Mouse (Mus musculus) myocyte (in vitro differentiated cells): Measurements from ENCODE around the gene Serhl. TPM values are rescaled to one million over a fixed set of nuclear protein-coding genes. Genes with fewer than 3 reads are reported as not detected.

Experiments
- H3K27me3 ChIP-seq: one replicate; pipeline ENCODE4 v1.6.1; 2011; ENCODE audit not compliant: control insufficient read depth, insufficient read depth, insufficient read length
- H3K36me3 ChIP-seq: one replicate; pipeline ENCODE4 v1.6.1; 2011; ENCODE audit not compliant: control insufficient read depth, insufficient read depth
- H3K4me2 ChIP-seq: one replicate; pipeline ENCODE4 v1.6.1; 2011; ENCODE audit warnings: low read depth, control low read depth
- H3K4me3 ChIP-seq: one replicate; pipeline ENCODE4 v1.5.1; 2011; ENCODE audit warnings: mild to moderate bottlenecking, control low read depth, moderate library complexity
- H3K79me2 ChIP-seq: one replicate; pipeline ENCODE4 v1.6.1; 2011; ENCODE audit not compliant: control insufficient read depth, insufficient read depth
- H3ac ChIP-seq: one replicate; pipeline ENCODE4 v1.6.1; 2011; ENCODE audit not compliant: control insufficient read depth, insufficient read length
- CEBPB ChIP-seq: IDR thresholded peaks from 2 replicates; pipeline ENCODE4 v1.6.1; 2011; ENCODE audit warnings: mild to moderate bottlenecking, moderate library complexity; ENCODE audit not compliant: poor library complexity, insufficient read depth, severe bottlenecking
- E2F4 ChIP-seq: IDR thresholded peaks from one replicate; pipeline ENCODE4 v1.6.1; 2011; ENCODE audit warnings: mild to moderate bottlenecking, control low read depth, moderate library complexity; ENCODE audit not compliant: insufficient read depth
- MAX ChIP-seq: IDR thresholded peaks from one replicate; pipeline ENCODE4 v1.6.1; 2011; ENCODE audit warnings: low read depth, mild to moderate bottlenecking, control low read depth
- MYOD1 ChIP-seq, 3 experiments: IDR thresholded peaks; one replicate each; pipeline ENCODE4 v1.6.1; 2011; ENCODE audit warnings: control low read depth in 2 of 3, low read depth in 2 of 3, mild to moderate bottlenecking in 2 of 3, moderate library complexity in 1 of 3; ENCODE audit not compliant: insufficient read length in 2 of 3, control insufficient read depth in 1 of 3
- MYOG ChIP-seq, 3 experiments: IDR thresholded peaks; one replicate each; pipeline ENCODE4 v1.6.1; 2011; ENCODE audit warnings: control low read depth in 2 of 3, low read depth in 2 of 3, mild to moderate bottlenecking in 2 of 3; ENCODE audit not compliant: insufficient read length in 2 of 3, control insufficient read depth in 1 of 3, insufficient read depth in 1 of 3
- POLR2A ChIP-seq: IDR thresholded peaks from one replicate; pipeline ENCODE4 v1.6.1; 2011; ENCODE audit warnings: low read depth, mild to moderate bottlenecking, control low read depth, moderate library complexity; ENCODE audit not compliant: insufficient read length
- POLR2AphosphoS2 ChIP-seq: IDR thresholded peaks from one replicate; pipeline ENCODE4 v1.6.1; 2011; ENCODE audit warnings: low read depth, control low read depth; ENCODE audit not compliant: insufficient read length
- REST ChIP-seq: IDR thresholded peaks from one replicate; pipeline ENCODE4 v1.6.1; 2011; ENCODE audit warnings: mild to moderate bottlenecking, control low read depth, moderate library complexity; ENCODE audit not compliant: insufficient read depth, insufficient read length
- SRF ChIP-seq: IDR thresholded peaks from one replicate; pipeline ENCODE4 v1.6.1; 2011; ENCODE audit warnings: low read depth; ENCODE audit not compliant: control insufficient read depth, insufficient read length
- TCF12 ChIP-seq: IDR thresholded peaks from one replicate; pipeline ENCODE4 v1.6.1; 2011; ENCODE audit warnings: mild to moderate bottlenecking, control low read depth; ENCODE audit not compliant: poor library complexity, insufficient read depth, severe bottlenecking
- TCF3 ChIP-seq: IDR thresholded peaks from one replicate; pipeline ENCODE4 v1.6.1; 2011; ENCODE audit warnings: low read depth, control low read depth; ENCODE audit not compliant: insufficient read length
- USF1 ChIP-seq: IDR thresholded peaks from one replicate; pipeline ENCODE4 v1.6.1; 2011; ENCODE audit warnings: low read depth, mild to moderate bottlenecking, control low read depth, moderate library complexity
- polyA plus RNA-seq: library from polyadenylated mRNA; unstranded; fragments of >200 nt; fragmentation: generic; extraction: Trizol; gene quantifications from one replicate; pipeline ENCODE4 v1.2.1, GENCODE M21; 2012; ENCODE audit warnings: missing spikeins

The Serhl gene
- polyA plus RNA-seq, 1 experiment = 33.7 TPM

DNA sequence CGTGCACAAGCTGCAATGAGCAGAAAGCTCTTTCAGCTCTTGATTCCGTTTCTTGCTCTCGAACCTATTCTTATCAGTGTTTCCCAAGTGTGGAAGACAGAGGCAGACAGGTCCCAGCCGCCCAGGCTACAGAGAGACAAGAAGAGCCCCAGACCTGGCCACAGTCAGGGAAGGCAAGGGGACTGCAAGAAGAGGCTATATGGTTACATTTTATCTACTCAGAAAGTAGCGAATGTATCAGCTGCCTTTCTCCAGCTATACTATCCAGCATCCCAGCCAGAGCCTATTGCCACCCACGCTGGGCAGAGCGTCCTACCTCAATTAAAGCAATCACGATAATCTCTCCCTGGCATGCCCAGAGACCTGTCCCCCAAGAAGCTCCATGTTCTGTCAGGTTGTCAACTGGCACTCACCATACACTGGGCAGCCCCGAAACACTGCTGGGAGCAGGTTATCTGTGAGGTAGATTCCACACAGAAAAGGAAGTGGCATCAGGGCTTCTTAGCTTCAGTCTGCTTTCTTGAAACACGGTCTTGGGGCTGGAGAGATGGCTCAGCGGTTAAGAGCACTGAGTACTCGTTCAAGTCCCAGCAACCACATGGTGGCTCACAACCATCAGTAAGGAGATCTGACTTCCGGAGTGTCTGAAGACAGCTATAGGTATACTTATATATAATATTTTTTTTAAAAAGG, 2.5 kb upstream of the Serhl start:
- H3K36me3 ChIP-seq = no peaks in the 10 kb centered on the region
- peaks cover 34% of the 10 kb centered on the region for H3K27me3 ChIP-seq
- H3K4me2 ChIP-seq = no peak overlapping the region
- H3ac ChIP-seq = no peak overlapping the region
- no peaks in the 10 kb centered on the region for H3K79me2 ChIP-seq
- H3K4me3 ChIP-seq = no peak overlapping the region
- TF ChIP-seq MYOD1 (IDR thresholded peaks at IDR 0.05; ENCODE audit: control insufficient read depth in 1 of 3, insufficient read length in 2 of 3, low read depth in 2 of 3) = no peak
- no peak for TF ChIP-seq CEBPB
- no peak for TF ChIP-seq MYOG (IDR thresholded peaks at IDR 0.05; ENCODE audit: control insufficient read depth in 1 of 3, insufficient read depth in 1 of 3, insufficient read length in 2 of 3, low read depth in 2 of 3)
- TF ChIP-seq REST = no peak
- no peak for TF ChIP-seq TCF12
- no peak for TF ChIP-seq MAX
- no peak for TF ChIP-seq TCF3
- no peak for TF ChIP-seq POLR2AphosphoS2
- TF ChIP-seq POLR2A = no peak
- no peak for TF ChIP-seq SRF
- TF ChIP-seq E2F4 = no peak
- TF ChIP-seq USF1 = no peak

DNA sequence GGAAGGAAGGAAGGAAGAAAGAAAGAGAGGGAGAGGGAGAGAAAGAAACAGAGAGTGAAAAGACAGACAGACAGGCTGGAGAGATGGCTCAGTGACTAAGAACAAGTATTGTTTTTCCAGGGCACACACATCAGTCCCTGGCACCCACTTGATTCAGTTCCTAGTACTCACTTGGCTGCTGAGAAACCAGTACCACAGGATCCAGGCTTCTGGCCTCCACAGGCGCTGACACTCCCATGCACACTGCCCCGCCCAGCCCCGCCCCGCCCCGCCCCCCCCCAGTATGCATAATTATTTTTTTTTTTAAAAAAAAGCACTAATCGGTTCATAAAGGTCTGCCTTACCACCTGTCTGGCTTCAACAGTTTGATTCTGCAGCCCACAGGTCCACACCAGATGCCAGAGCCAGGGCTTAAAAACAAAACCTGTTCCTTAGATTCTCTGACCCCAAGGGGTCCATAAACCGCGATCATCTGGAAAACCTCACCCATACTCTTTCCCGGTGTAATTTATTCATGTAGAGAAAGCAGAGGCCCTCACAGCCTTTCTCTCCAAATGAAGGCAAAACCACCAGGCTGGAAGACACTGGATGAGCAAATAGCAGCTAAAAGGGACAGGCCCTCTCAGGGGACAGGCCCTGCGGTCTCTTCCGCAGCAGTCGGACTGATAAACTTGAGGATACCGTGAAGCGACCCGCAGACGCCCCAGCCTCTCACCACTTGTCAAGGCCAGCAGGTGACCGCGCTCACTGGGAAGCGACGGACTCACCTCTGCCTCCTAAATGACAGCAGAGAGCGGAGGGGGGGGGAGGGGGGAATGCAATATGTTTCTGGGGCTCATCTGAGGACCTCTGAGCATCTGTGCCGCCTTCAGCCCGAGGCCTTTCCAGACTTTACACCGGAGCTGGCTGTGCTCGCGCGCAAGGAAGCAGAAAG, 544 bp upstream of the Serhl start:
- Histone ChIP-seq H3K36me3 (no peaks in the 10 kb centered on the region), H3K27me3 (peaks cover 21% of the 10 kb centered on the region), H3ac (no peak overlapping the region), H3K4me2 (no peak overlapping the region), H3K79me2 (no peaks in the 10 kb centered on the region), H3K4me3 (no peak overlapping the region)
- no peak for TF ChIP-seq POLR2AphosphoS2
- no peak for TF ChIP-seq CEBPB
- no peak for TF ChIP-seq TCF3
- TF ChIP-seq E2F4 = no peak
- no peak for TF ChIP-seq MYOG (IDR thresholded peaks at IDR 0.05; ENCODE audit: control insufficient read depth in 1 of 3, insufficient read depth in 1 of 3, insufficient read length in 2 of 3, low read depth in 2 of 3)
- no peak for TF ChIP-seq TCF12
- TF ChIP-seq REST = no peak
- TF ChIP-seq MYOD1 (IDR thresholded peaks at IDR 0.05; ENCODE audit: control insufficient read depth in 1 of 3, insufficient read length in 2 of 3, low read depth in 2 of 3) = no peak
- TF ChIP-seq USF1 = no peak
- no peak for TF ChIP-seq POLR2A
- TF ChIP-seq SRF = no peak
- TF ChIP-seq MAX = no peak

DNA sequence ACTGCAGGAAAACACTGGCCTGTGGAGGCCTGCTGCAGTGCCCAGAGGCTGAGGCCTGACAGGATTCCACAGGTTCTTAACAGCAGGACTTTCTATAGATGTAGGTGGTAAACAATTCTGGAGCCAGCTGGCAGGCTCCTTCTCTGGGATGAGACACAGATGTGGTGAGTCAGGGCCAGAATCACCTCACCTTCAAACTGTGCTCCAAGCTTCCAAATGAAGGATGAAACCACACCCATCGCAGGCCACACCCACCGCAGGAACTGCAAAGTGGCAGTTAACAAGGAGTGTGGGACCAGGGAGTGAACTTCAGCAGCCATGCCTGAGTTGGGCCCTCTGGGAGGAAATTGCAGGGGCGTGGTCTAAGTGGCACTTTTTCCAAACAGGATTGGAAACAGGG, 1.6 kb downstream of the Serhl start:
- no peak overlapping the region for H3K4me3 ChIP-seq
- H3K27me3 ChIP-seq = peaks cover 14% of the 10 kb centered on the region
- H3K36me3 ChIP-seq = no peaks in the 10 kb centered on the region
- H3K4me2 ChIP-seq = no peak overlapping the region
- no peak overlapping the region for H3ac ChIP-seq
- no peaks in the 10 kb centered on the region for H3K79me2 ChIP-seq
- TF ChIP-seq TCF3 = no peak
- TF ChIP-seq POLR2AphosphoS2 = no peak

DNA sequence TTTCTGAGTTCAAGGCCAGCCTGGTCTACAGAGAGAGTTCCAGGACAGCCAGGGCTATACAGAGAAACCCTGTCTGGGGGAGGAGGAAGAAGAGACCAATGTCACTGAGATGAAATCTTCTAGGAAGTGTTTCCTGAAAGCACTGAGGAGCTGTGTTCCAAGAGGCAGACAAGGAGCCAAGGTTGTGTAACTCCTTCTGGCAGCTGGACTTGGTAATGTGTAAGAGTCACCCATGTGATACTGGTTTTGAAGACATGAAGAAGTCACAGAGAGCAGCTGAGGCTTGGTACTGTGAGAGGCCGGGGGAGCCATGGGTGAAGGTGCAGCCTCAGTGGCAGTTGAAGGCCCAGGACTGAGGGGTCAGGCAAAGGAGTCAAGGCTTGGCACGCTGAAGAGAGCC, 4.4 kb downstream of the Serhl start:
- Histone ChIP-seq H3K27me3 (peaks cover 14% of the 10 kb centered on the region), H3K4me3 (no peak overlapping the region), H3K36me3 (no peaks in the 10 kb centered on the region), H3K79me2 (no peaks in the 10 kb centered on the region), H3K4me2 (no peak overlapping the region), H3ac (no peak overlapping the region)
- no peak for TF ChIP-seq MYOG (IDR thresholded peaks at IDR 0.05; ENCODE audit: control insufficient read depth in 1 of 3, insufficient read depth in 1 of 3, insufficient read length in 2 of 3, low read depth in 2 of 3)
- no peak for TF ChIP-seq USF1
- no peak for TF ChIP-seq SRF
- no peak for TF ChIP-seq REST
- no peak for TF ChIP-seq MYOD1 (IDR thresholded peaks at IDR 0.05; ENCODE audit: control insufficient read depth in 1 of 3, insufficient read length in 2 of 3, low read depth in 2 of 3)
- TF ChIP-seq CEBPB = no peak

DNA sequence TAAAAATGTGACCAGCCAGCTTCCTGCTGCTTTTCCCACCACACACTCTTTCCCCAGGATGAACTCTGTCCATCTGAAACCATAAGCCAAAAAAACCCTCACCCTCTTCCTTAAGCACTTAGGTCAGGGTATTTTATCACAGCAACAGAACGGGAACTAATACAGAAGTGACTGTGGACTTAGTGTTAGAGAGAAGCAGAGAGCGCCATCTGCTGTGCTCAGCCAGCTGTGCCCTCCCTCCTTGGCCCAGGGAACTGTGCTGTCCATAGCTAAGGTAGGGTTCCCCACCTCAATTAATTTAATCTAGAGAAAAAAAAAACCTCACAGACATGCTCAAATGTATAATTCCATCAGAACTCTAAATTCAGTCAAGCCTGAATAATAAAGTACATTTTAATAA, 6.6 kb downstream of the Serhl start:
- Histone ChIP-seq H3K4me3 (no peak overlapping the region), H3K4me2 (no peak overlapping the region), H3K36me3 (no peaks in the 10 kb centered on the region), H3K27me3 (peaks cover 4% of the 10 kb centered on the region), H3K79me2 (no peaks in the 10 kb centered on the region), H3ac (no peak overlapping the region)
- TF ChIP-seq POLR2AphosphoS2 (no peak), MYOG (IDR thresholded peaks at IDR 0.05; ENCODE audit: control insufficient read depth in 1 of 3, insufficient read depth in 1 of 3, insufficient read length in 2 of 3, low read depth in 2 of 3) (no peak), CEBPB (no peak), POLR2A (no peak), TCF12 (no peak), E2F4 (no peak), TCF3 (no peak), MYOD1 (IDR thresholded peaks at IDR 0.05; ENCODE audit: control insufficient read depth in 1 of 3, insufficient read length in 2 of 3, low read depth in 2 of 3) (no peak), REST (no peak), SRF (no peak)
